Mouse (Mus musculus) heart, postnatal 0 days (tissue): ENCODE data around the gene Mroh2a. TPM values are rescaled to one million over a fixed set of nuclear protein-coding genes. Genes with fewer than 3 reads are reported as not detected.

Experiments used
- ATAC-seq: fragments of 200-750 bp; cut with Nextera tagmentation; 2 replicates; pipeline ENCODE4 v1.8.0; 2017; ENCODE audit warnings: low read depth, moderate number of reproducible peaks, moderate library complexity; ENCODE audit not compliant: insufficient read depth
- DNase-seq: peaks from one replicate; pipeline ENCODE4 v3.0.0-alpha.2; 2016; ENCODE audit warnings: low spot score
- H3K27ac ChIP-seq: fragments of 300-500 bp; sonication (generic); 2 replicates; pipeline ENCODE4 v1.5.1; 2014; ENCODE audit warnings: low read depth, mild to moderate bottlenecking
- H3K27me3 ChIP-seq: fragments of 300-500 bp; sonication (generic); 2 replicates; pipeline ENCODE4 v1.6.1; 2014; ENCODE audit warnings: low read length, mixed read lengths; ENCODE audit not compliant: control insufficient read depth, insufficient read depth
- H3K36me3 ChIP-seq: fragments of 300-500 bp; sonication (generic); replicated peaks from 2 replicates; pipeline ENCODE4 v1.6.1; 2014; ENCODE audit warnings: low read length, mixed read lengths; ENCODE audit not compliant: control insufficient read depth, insufficient read depth
- H3K4me1 ChIP-seq: fragments of 300-500 bp; sonication (generic); 2 replicates; pipeline ENCODE4 v1.6.1; 2014; ENCODE audit warnings: antibody characterized with exemption; ENCODE audit not compliant: control insufficient read depth, insufficient read depth
- H3K4me2 ChIP-seq: fragments of 300-500 bp; sonication (generic); 2 replicates; pipeline ENCODE4 v1.6.1; 2014; ENCODE audit warnings: low read depth, mild to moderate bottlenecking, low read length, moderate library complexity
- H3K4me3 ChIP-seq: fragments of 300-500 bp; sonication (generic); 2 replicates; pipeline ENCODE4 v1.5.1; 2014; ENCODE audit warnings: low read depth, low read length
- H3K9ac ChIP-seq: fragments of 300-500 bp; sonication (generic); replicated peaks from 2 replicates; pipeline ENCODE4 v1.6.1; 2014; ENCODE audit warnings: low read depth, low read length, mixed read lengths
- H3K9me3 ChIP-seq: fragments of 300-500 bp; sonication (generic); replicated peaks from 2 replicates; pipeline ENCODE4 v1.6.1; 2016; ENCODE audit warnings: low read length; ENCODE audit not compliant: control insufficient read depth
- CTCF ChIP-seq: IDR thresholded peaks from 2 replicates; pipeline ENCODE4 v1.5.1; 2016; ENCODE audit warnings: antibody characterized with exemption, control low read depth, low read depth
- EP300 ChIP-seq: IDR thresholded peaks from 2 replicates; pipeline ENCODE4 v1.6.1; 2016; ENCODE audit warnings: antibody characterized with exemption, low read depth
- WGBS: fragments of 180-500 bp; shearing (Covaris S2); extraction: QIAGEN DNeasy Blood & Tissue Kit; methylation state at CpG from one replicate; pipeline ENCODE4 v1.1.7; 2014; 5-methylcytosine and 5-hydroxymethylcytosine counted together
- polyA plus RNA-seq: library from polyadenylated mRNA; unstranded; fragments of >200 nt; fragmentation: Nextera tagmentation; extraction: Ambion mirVana; gene quantifications from 2 replicates; pipeline ENCODE4 v1.2.1, GENCODE M21; 2015
- total RNA-seq: library from RNA; depleted of rRNA; stranded (reverse); fragments of >200 nt; gene quantifications from 2 replicates; pipeline ENCODE4 v1.2.3, GENCODE M21; 2014; ENCODE audit warnings: low replicate concordance

Mroh2a gene
- total and polyA plus RNA-seq, 2 experiments from 2014 or later = 0.23 TPM; not detected in 1

DNA sequence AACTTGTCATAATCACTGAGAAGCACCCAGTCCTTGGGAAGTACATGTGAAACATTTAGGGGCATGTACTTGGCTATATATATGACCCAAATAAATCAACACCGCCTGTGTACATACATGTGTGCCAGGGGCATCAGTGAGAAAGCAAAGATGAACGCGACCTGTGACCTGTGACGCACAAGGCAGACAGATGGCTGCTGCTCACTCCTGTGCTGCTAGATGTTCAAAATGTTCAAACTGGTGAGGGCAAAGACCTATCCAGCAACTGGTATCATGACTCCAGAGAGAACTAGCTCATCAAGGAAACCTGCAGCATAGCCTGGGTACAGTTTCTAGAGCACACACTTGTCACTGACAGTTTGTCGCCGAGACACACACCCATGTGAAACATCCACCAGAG is 40.7 kb downstream of the Mroh2a start:
- peaks cover 88% of the 10 kb centered on the region for H3K36me3 ChIP-seq
- no peaks in the 10 kb centered on the region for H3K9me3 ChIP-seq
- TF ChIP-seq CTCF (no peak), EP300 (no peak)
- H3K27me3 ChIP-seq = no peaks in the 10 kb centered on the region
- no peak overlapping the region for H3K4me2 ChIP-seq
- no peak overlapping the region for H3K4me3 ChIP-seq
- ATAC-seq (no peak), DNase-seq (no peak)
- WGBS = 93% methylated on average over 6 of the region's 6 CpGs
- H3K27ac ChIP-seq = no peak overlapping the region
- no peak overlapping the region for H3K9ac ChIP-seq
- 0 out of 2 replicates have a peak, but pooled peaks cover 1% of the 10 kb centered on the region for H3K4me1 ChIP-seq

GRCm38 (mm10) chr1:88268070-88268469 is 41.3 kb downstream of the Mroh2a start:
- Histone ChIP-seq H3K4me1 (no peaks in the 10 kb centered on the region), H3K36me3 (peaks cover 88% of the 10 kb centered on the region), H3K27ac (no peak overlapping the region), H3K9ac (no peak overlapping the region), H3K4me2 (no peak overlapping the region), H3K27me3 (no peaks in the 10 kb centered on the region), H3K4me3 (no peak overlapping the region), H3K9me3 (no peaks in the 10 kb centered on the region)
- 80% methylated on average over 6 of the region's 6 CpGs for WGBS
- TF ChIP-seq CTCF = no peak
- no peak for TF ChIP-seq EP300
- DNase-seq (no peak), ATAC-seq (no peak)

DNA sequence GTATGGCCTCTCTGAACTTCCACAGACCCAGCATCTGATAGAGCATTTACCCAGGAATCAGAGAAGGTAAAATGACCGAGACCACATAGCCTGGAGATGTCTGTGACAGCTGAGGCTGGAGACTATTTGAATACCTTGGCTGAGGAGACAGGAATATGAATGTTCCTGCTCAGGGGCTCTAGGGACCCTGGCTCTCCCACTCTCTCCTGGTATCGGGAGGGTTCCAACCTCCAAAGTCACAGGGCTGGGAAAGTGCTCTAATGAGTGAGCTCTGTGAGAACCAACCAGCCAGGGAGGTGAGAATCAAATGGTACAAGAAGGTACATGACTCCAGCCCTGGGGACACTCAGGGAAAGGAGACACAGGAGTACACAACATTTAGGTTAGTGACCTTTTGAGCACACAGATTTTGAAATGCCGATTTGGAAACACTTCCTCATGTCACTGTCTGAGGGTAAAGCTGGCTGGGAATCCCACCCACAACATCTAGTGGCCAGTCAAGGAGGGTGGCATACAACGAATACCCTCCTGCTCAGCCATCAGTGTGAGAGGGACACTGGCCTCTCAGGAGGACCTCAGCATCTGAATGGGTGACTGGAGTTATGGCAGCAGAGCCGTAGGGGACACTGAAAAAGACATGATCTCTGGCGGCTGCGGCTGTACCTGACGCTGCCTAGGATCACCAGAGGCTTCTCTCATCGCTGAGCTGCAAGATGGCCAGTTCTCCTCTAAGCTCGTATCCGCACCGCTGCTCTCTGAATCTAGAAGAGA is 42.9 kb downstream of the Mroh2a start:
- TF ChIP-seq EP300 = no peak
- no peak for TF ChIP-seq CTCF
- H3K9ac ChIP-seq = no peak overlapping the region
- H3K27ac ChIP-seq = no peak overlapping the region

DNA sequence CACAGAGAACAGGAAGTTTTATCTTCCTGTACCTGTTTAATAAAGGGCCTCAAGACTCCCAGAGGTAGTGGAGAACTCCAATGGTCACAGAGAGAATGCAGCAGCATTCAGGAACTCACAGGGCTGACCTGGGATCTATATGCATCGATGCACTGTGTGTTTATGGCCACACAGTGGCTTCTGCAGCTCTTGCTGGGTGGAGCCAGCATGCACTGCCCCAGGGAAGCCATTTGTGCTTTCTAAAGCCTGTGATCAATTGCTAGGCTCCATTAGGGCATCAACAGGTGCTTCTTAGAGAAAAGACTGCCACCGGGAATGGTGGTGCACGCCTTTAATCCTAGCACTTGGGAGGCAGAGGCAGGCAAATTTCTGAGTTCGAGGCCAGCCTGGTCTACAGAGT is 46.1 kb downstream of the Mroh2a start:
- H3K27me3 ChIP-seq = no peaks in the 10 kb centered on the region
- TF ChIP-seq CTCF (no peak), EP300 (no peak)
- no peak for DNase-seq
- no peak overlapping the region for H3K27ac ChIP-seq
- peaks cover 70% of the 10 kb centered on the region for H3K36me3 ChIP-seq
- H3K4me3 ChIP-seq = no peak overlapping the region
- H3K4me1 ChIP-seq = peaks cover 25% of the 10 kb centered on the region
- ATAC-seq = no peak
- WGBS = 65% methylated on average over 4 of the region's 4 CpGs
- no peaks in the 10 kb centered on the region for H3K9me3 ChIP-seq
- H3K9ac ChIP-seq = no peak overlapping the region
- H3K4me2 ChIP-seq = no peak overlapping the region

More for the DNA sequence above, 42.9 kb downstream of the Mroh2a start:
- H3K4me1 ChIP-seq = 0 out of 2 replicates have a peak, but pooled peaks cover 3% of the 10 kb centered on the region
- H3K36me3 ChIP-seq = peaks cover 88% of the 10 kb centered on the region
- no peak for DNase-seq
- no peak overlapping the region for H3K4me3 ChIP-seq
- H3K27me3 ChIP-seq = no peaks in the 10 kb centered on the region
- ATAC-seq = no peak
- WGBS = 88% methylated on average over 12 of the region's 12 CpGs
- H3K9me3 ChIP-seq = no peaks in the 10 kb centered on the region
- H3K4me2 ChIP-seq = no peak overlapping the region

- DNase-seq = no peak
- H3K36me3 ChIP-seq = peaks cover 66% of the 10 kb centered on the region
Observed at GRCm38 (mm10) chr1:88273326-88273725, 46.5 kb downstream of the Mroh2a start.

More at GRCm38 (mm10) chr1:88273326-88273725, 46.5 kb downstream of the Mroh2a start:
- H3K4me2 ChIP-seq = no peak overlapping the region
- ATAC-seq = no peak
- H3K4me1 ChIP-seq = peaks cover 26% of the 10 kb centered on the region
- no peak overlapping the region for H3K9ac ChIP-seq
- no peaks in the 10 kb centered on the region for H3K27me3 ChIP-seq
- no peak overlapping the region for H3K27ac ChIP-seq
- TF ChIP-seq CTCF = no peak
- TF ChIP-seq EP300 = no peak
- 97% methylated on average over 3 of the region's 3 CpGs for WGBS
- H3K4me3 ChIP-seq = no peak overlapping the region
- H3K9me3 ChIP-seq = no peaks in the 10 kb centered on the region
